Mouse (Mus musculus) stomach, embryonic 14.5 days (tissue): ENCODE results near the gene Wwc2. TPM values are rescaled to one million over a fixed set of nuclear protein-coding genes. Genes with fewer than 3 reads are reported as not detected.
A peak's percentile ranks its signal among the peaks of the same experiment; 100 is the strongest.
"Not testable (repeated sequence)": the region's sequence is repeated elsewhere in the genome, so short reads cannot be mapped to it uniquely, and the experiment has no call there.

Experiments used
- ATAC-seq: fragments of 200-750 bp; cut with Nextera tagmentation; 2 replicates; pipeline ENCODE4 v1.8.0; 2017; ENCODE audit warnings: low read depth, moderate TSS enrichment; ENCODE audit not compliant: insufficient number of reproducible peaks, insufficient read depth, low FRiP score
- H3K27ac ChIP-seq: fragments of 300-500 bp; sonication (generic); 2 replicates; pipeline ENCODE4 v1.5.1; 2014; ENCODE audit warnings: mild to moderate bottlenecking, low read length, moderate library complexity, mixed read lengths
- H3K27me3 ChIP-seq: fragments of 300-500 bp; sonication (generic); 2 replicates; pipeline ENCODE4 v1.6.1; 2014; ENCODE audit warnings: low read length, control low read depth, mixed read lengths; ENCODE audit not compliant: control insufficient read depth, insufficient read depth
- H3K36me3 ChIP-seq: fragments of 300-500 bp; sonication (generic); 2 replicates; pipeline ENCODE4 v1.6.1; 2014; ENCODE audit warnings: mild to moderate bottlenecking, control low read depth, low read length, moderate library complexity, mixed read lengths; ENCODE audit not compliant: control insufficient read depth, insufficient read depth
- H3K4me1 ChIP-seq: fragments of 300-500 bp; sonication (generic); 2 replicates; pipeline ENCODE4 v1.6.1; 2014; ENCODE audit warnings: low read length, control low read depth, mixed read lengths; ENCODE audit not compliant: control insufficient read depth, insufficient read depth
- H3K4me2 ChIP-seq: fragments of 300-500 bp; sonication (generic); replicated peaks from 2 replicates; pipeline ENCODE4 v1.6.1; 2014; ENCODE audit warnings: low read depth, low read length, control low read depth
- H3K4me3 ChIP-seq: fragments of 300-500 bp; sonication (generic); 2 replicates; pipeline ENCODE4 v1.5.1; 2014; ENCODE audit warnings: low read depth, low read length, control low read depth
- H3K9ac ChIP-seq: fragments of 300-500 bp; sonication (generic); replicated peaks from 2 replicates; pipeline ENCODE4 v1.6.1; 2014; ENCODE audit warnings: low read depth, mild to moderate bottlenecking, control low read depth, low read length, moderate library complexity, mixed read lengths
- H3K9me3 ChIP-seq: fragments of 300-500 bp; sonication (generic); 2 replicates; pipeline ENCODE4 v1.6.1; 2016; ENCODE audit warnings: low read depth, low read length, control low read depth; ENCODE audit not compliant: control insufficient read depth
- WGBS: fragments of 180-500 bp; shearing (Covaris S2); extraction: QIAGEN DNeasy Blood & Tissue Kit; methylation state at CpG from one replicate; pipeline ENCODE4 v1.1.7; 2014; 5-methylcytosine and 5-hydroxymethylcytosine counted together
- polyA plus RNA-seq: library from polyadenylated mRNA; unstranded; fragments of >200 nt; fragmentation: Nextera tagmentation; extraction: Ambion mirVana; gene quantifications from 2 replicates; pipeline ENCODE4 v1.2.1, GENCODE M21; 2014

Gene Wwc2
- polyA plus RNA-seq, 1 experiment from 2014 or later, result 12.0 TPM

DNA sequence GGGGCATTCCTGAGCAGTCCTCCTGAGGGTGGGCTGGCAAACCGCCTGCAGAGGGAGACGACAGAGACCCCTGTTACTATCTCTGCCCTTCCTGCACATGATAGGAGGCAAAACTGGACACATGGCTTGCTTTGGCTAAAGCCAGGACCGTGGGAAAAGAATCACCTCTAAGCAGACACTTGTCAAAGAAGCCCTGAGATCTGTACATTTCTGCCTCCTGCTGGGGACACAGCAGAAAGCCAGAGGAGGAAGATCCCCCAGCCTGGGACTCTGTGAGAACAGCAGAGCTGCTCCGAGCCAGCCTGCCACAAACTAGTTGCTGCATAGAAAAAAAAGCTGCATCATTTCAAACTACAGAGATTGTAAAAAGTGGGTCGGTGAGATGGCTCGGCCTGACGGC lies 147.7 kb downstream of the Wwc2 start:
- no peaks in the 10 kb centered on the region for H3K27me3 ChIP-seq
- peaks cover 4% of the 10 kb centered on the region; the same call in 1 of the 2 replicates for H3K9me3 ChIP-seq
- H3K4me2 ChIP-seq, result no peak overlapping the region
- no peak overlapping the region for H3K9ac ChIP-seq
- H3K36me3 ChIP-seq, result peaks cover 37% of the 10 kb centered on the region
- 81% methylated on average over 7 of the region's 7 CpGs for WGBS
- H3K27ac ChIP-seq, result no peak overlapping the region
- ATAC-seq, result peak; percentile 49; the same call in 1 of the 2 replicates
- H3K4me3 ChIP-seq, result no peak overlapping the region
- H3K4me1 ChIP-seq, result no peaks in the 10 kb centered on the region

GRCm38 (mm10) chr8:47833944-47834343 lies 156.8 kb downstream of the Wwc2 start:
- H3K36me3 ChIP-seq, result peaks cover 10% of the 10 kb centered on the region; the same call in 1 of the 2 replicates
- H3K4me2 ChIP-seq, result no peak overlapping the region
- no peaks in the 10 kb centered on the region for H3K9me3 ChIP-seq
- H3K4me3 ChIP-seq, result no peak overlapping the region
- no peak for ATAC-seq
- H3K9ac ChIP-seq, result no peak overlapping the region
- 81% methylated on average over 1 of the region's 1 CpGs for WGBS
- H3K4me1 ChIP-seq, result no peaks in the 10 kb centered on the region
- no peak overlapping the region for H3K27ac ChIP-seq
- H3K27me3 ChIP-seq, result no peaks in the 10 kb centered on the region

- no peak overlapping the region for H3K27ac ChIP-seq
- ATAC-seq, result no peak
- no peak overlapping the region for H3K9ac ChIP-seq
- 46% methylated on average over 6 of the region's 6 CpGs for WGBS
- no peaks in the 10 kb centered on the region for H3K27me3 ChIP-seq
- H3K9me3 ChIP-seq, result no peaks in the 10 kb centered on the region
- no peak overlapping the region for H3K4me2 ChIP-seq
- no peaks in the 10 kb centered on the region for H3K4me1 ChIP-seq
- H3K36me3 ChIP-seq, result peaks cover 16% of the 10 kb centered on the region; the same call in 1 of the 2 replicates
- no peak overlapping the region for H3K4me3 ChIP-seq
Observed at GRCm38 (mm10) chr8:47832616-47833015, 158.1 kb downstream of the Wwc2 start.

DNA sequence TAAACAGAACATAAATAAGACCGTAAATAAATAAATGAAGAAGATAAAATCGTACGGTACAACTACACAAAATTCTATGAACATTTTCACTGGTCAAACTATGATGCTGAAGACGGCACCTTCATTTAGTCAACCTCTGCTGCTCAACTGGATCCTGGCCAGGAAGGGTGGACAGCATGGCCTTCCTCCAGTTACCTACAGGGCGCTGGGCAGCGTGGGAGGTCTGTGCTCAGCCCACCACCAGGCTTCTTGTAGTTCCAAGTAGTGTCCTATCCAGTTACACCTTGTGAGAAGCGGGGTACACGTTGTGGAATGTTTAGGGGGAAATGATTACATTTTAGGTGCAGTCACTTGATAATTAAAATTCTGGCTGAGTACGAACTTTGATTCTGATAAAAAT lies 163.8 kb downstream of the Wwc2 start:
- H3K4me2 ChIP-seq, result no peak overlapping the region
- ATAC-seq, result no peak
- no peaks in the 10 kb centered on the region for H3K27me3 ChIP-seq
- H3K27ac ChIP-seq, result no peak overlapping the region
- H3K4me1 ChIP-seq, result no peaks in the 10 kb centered on the region
- H3K9me3 ChIP-seq, result no peaks in the 10 kb centered on the region
- H3K4me3 ChIP-seq, result no peak overlapping the region
- no peak overlapping the region for H3K9ac ChIP-seq
- 78% methylated on average over 9 of the region's 9 CpGs for WGBS
- peaks cover 19% of the 10 kb centered on the region; the same call in 1 of the 2 replicates for H3K36me3 ChIP-seq

DNA sequence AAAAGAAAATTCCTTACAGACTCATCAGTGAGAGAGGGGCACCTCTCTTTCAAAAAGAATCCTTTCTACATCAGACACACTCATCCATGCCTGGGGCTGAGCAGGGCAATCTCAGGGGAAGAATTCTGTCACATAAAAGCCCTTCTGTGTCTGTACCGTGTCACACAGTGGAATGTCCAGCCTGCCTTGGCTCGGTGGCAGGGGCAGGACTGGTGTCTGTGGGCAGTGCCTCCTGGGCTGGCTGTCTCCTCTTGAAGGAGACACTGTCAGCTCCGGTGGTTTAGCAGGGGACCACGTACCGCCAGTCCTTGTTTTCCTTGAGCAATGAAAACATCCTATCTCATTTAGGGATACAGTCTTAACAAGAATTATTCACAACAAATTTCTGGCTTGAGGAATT lies 165.1 kb downstream of the Wwc2 start:
- Histone ChIP-seq H3K27ac (no peak overlapping the region), H3K9ac (no peak overlapping the region), H3K27me3 (no peaks in the 10 kb centered on the region), H3K4me2 (no peak overlapping the region), H3K4me1 (no peaks in the 10 kb centered on the region), H3K4me3 (no peak overlapping the region), H3K36me3 (peaks cover 15% of the 10 kb centered on the region; the same call in 1 of the 2 replicates), H3K9me3 (no peaks in the 10 kb centered on the region)
- WGBS, result 66% methylated on average over 5 of the region's 5 CpGs
- no peak for ATAC-seq

- 50% methylated on average over 13 of the region's 13 CpGs for WGBS
- H3K4me1 ChIP-seq, result no peaks in the 10 kb centered on the region
- no peaks in the 10 kb centered on the region for H3K27me3 ChIP-seq
- H3K9ac ChIP-seq, result no peak within 1 kb of the TSS
- H3K9me3 ChIP-seq, result no peaks in the 10 kb centered on the region
- peak within 1 kb of the TSS; percentile 2; the same call in 1 of the 2 replicates for H3K27ac ChIP-seq
- H3K4me3 ChIP-seq, result no peak within 1 kb of the TSS
- peaks cover 10% of the 10 kb centered on the region; the same call in 1 of the 2 replicates for H3K36me3 ChIP-seq
- no peak for ATAC-seq
- H3K4me2 ChIP-seq, result no peak within 1 kb of the TSS
Observed at GRCm38 (mm10) chr8:47824182-47824581, 166.5 kb downstream of the Wwc2 start, which contains the start of gene Cldn22. Gene Cldn22, plus strand, starts transcription at chr8:47824482.

DNA sequence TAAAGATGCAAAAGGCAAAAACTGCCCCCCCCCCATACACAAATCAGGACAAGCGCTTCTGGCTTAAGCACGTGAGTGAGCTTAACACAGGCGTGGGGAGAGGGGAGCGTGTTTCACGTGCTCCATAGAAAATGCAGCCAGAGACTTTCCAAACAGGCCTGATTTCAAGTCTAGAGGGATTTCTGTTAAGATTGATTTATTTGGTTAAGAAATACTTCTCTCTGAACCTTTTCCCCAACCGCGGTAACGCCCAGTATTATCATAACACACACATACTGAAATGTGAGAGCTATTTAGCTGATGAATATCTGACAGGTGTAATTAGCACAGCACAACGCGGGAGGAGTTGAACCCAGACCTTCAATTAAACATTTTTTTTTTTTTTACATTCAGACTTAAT lies 166.9 kb downstream of the Wwc2 start:
- no peaks in the 10 kb centered on the region for H3K27me3 ChIP-seq
- H3K9ac ChIP-seq, result no peak overlapping the region
- peak; percentile 70 for ATAC-seq
- no peak overlapping the region for H3K27ac ChIP-seq
- 0 out of 2 replicates have a peak, but pooled peaks cover 8% of the 10 kb centered on the region for H3K36me3 ChIP-seq
- no peak overlapping the region for H3K4me3 ChIP-seq
- WGBS, result 15% methylated on average over 10 of the region's 10 CpGs
- no peaks in the 10 kb centered on the region for H3K9me3 ChIP-seq
- no peak overlapping the region for H3K4me2 ChIP-seq
- H3K4me1 ChIP-seq, result no peaks in the 10 kb centered on the region

GRCm38 (mm10) chr8:47822541-47822940 lies 168.2 kb downstream of the Wwc2 start:
- H3K27me3 ChIP-seq, result not testable (repeated sequence)

GRCm38 (mm10) chr8:47821843-47822242 lies 168.9 kb downstream of the Wwc2 start, which contains the start of gene Cldn24:
Gene Cldn24, plus strand, starts transcription at chr8:47822143.
- no peak within 1 kb of the TSS for H3K27ac ChIP-seq
- 88% methylated on average over 6 of the region's 6 CpGs for WGBS
- H3K4me2 ChIP-seq, result no peak within 1 kb of the TSS
- no peaks in the 10 kb centered on the region for H3K9me3 ChIP-seq
- H3K9ac ChIP-seq, result no peak within 1 kb of the TSS
- ATAC-seq, result no peak
- no peak within 1 kb of the TSS for H3K4me3 ChIP-seq
- no peaks in the 10 kb centered on the region for H3K27me3 ChIP-seq
- H3K4me1 ChIP-seq, result no peaks in the 10 kb centered on the region
- H3K36me3 ChIP-seq, result 0 out of 2 replicates have a peak, but pooled peaks cover under 1% of the 10 kb centered on the region

More at GRCm38 (mm10) chr8:47822541-47822940, 168.2 kb downstream of the Wwc2 start:
- not testable (repeated sequence) for H3K9ac ChIP-seq, H3K27ac ChIP-seq, ATAC-seq, H3K9me3 ChIP-seq, H3K36me3 ChIP-seq, H3K4me2 ChIP-seq, H3K4me3 ChIP-seq, H3K4me1 ChIP-seq
- WGBS, result 76% methylated on average over 7 of the region's 9 CpGs
